Mouse (Mus musculus) liver, embryonic 14.5 days (tissue): Measurements from ENCODE around the gene Kcnq5.

ENCODE experiments used
- CTCF ChIP-seq: IDR thresholded peaks from 2 replicates; pipeline ENCODE4 v1.5.1; 2016; ENCODE audit warnings: antibody characterized with exemption, low read depth, control low read depth
- EP300 ChIP-seq: IDR thresholded peaks from 2 replicates; pipeline ENCODE4 v1.6.1; 2016; ENCODE audit warnings: antibody characterized with exemption, low read depth

GRCm38 (mm10) chr1:21411331-21412196, 550.2 kb downstream of the Kcnq5 start:
- TF ChIP-seq EP300 (no peak), CTCF (peak; percentile 56)
